Mouse (Mus musculus): ENCODE measurements around the gene Wbp2nl.

DNA sequence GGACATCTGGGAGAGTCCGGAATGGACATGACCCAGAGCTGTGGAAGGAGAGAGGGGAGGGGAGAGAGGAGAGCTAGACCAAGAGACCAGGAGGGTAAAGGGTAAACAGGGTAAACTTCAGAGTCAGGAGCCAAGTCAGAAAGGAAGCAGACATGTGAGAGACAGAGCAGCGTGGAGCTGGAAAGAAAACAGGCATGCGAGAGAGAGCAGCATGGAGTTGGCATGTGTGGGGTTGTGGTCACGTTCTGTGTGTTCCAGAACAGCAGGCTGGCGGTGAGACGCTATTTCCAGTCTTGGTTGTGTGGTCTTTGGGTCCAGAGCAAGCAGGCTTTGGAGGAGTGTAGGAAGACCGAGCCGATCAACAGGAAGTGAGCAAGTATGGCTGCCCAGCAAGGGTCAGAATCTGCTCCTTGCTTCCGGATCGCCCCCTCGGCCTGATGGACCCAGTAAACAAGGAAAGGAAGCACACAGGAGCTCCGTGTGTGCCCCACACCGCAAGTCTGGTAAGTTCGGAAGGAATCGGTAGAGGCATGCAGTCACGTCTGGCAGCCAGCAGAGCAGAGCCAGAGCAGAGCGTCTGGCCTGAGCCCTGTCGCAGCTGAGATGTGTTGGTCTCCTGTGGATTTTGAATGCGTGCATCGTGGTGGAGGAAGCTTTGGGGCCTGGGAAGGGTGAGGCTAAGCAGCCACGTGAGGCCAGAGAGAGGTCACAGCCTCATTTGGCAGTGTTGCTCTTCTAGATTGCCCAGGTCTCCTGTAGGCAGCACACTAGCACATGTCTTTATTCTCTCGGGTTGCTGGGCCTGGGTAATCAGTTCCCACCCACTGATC lies 59.9 kb downstream of the Wbp2nl start:
- no peak for TF ChIP-seq CTCF (conservative IDR thresholded peaks at IDR 0.05; ENCODE audit: low read length)
- no peak for TF ChIP-seq POU5F1 (IDR thresholded peaks at IDR 0.05; ENCODE audit: borderline replicate concordance, low read length)

Data from E14TG2a.4 (cell line).